Mouse (Mus musculus): ENCODE measurements at regions not wholly inside any gene's neighbourhood (a gene's known extent, or its start where the extent isn't known, plus 50 kb on each side); places are given as distances from the start of the nearest gene placed in this dataset.

- no peak for DNase-seq (ENCODE audit: extremely low spot score)
Observed at GRCm38 (mm10) chr19:20035223-20035622, 355.5 kb downstream of the Anxa1 start.

GRCm38 (mm10) chr19:20027667-20028282, 363.0 kb downstream of the Anxa1 start:
- no peak for DNase-seq (ENCODE audit: extremely low spot score)

- DNase-seq (ENCODE audit: extremely low spot score), result no peak
Observed at GRCm38 (mm10) chr19:20014114-20014513, 376.6 kb downstream of the Anxa1 start.

GRCm38 (mm10) chr19:20009801-20010441, 380.8 kb downstream of the Anxa1 start:
- no peak for DNase-seq (ENCODE audit: extremely low spot score)

- DNase-seq (ENCODE audit: extremely low spot score), result no peak
Observed at GRCm38 (mm10) chr19:20005932-20006625, 384.7 kb downstream of the Anxa1 start.

- no peak for DNase-seq (ENCODE audit: extremely low spot score)
Observed at GRCm38 (mm10) chr19:19987255-19987654, 403.5 kb downstream of the Anxa1 start.

- DNase-seq (ENCODE audit: extremely low spot score), result no peak
Observed at GRCm38 (mm10) chr19:19978816-19979215, 411.9 kb downstream of the Anxa1 start.

- peak; percentile 4 for DNase-seq (ENCODE audit: extremely low spot score)
Observed at GRCm38 (mm10) chr19:19977609-19978259, 413.0 kb downstream of the Anxa1 start.

- DNase-seq (ENCODE audit: extremely low spot score), result no peak
Observed at GRCm38 (mm10) chr19:19976776-19977175, 414.0 kb downstream of the Anxa1 start.

- DNase-seq (ENCODE audit: extremely low spot score), result no peak
Observed at GRCm38 (mm10) chr19:19969780-19970512, 420.8 kb downstream of the Anxa1 start.

- no peak for DNase-seq (ENCODE audit: extremely low spot score)
Observed at GRCm38 (mm10) chr19:19969335-19969734, 421.4 kb downstream of the Anxa1 start.

- DNase-seq (ENCODE audit: extremely low spot score), result no peak
Observed at GRCm38 (mm10) chr19:19945247-19945646, 445.5 kb downstream of the Anxa1 start.

GRCm38 (mm10) chr19:19942697-19943096, 448.0 kb downstream of the Anxa1 start:
- DNase-seq (ENCODE audit: extremely low spot score), result no peak

- DNase-seq (ENCODE audit: extremely low spot score), result no peak
Observed at GRCm38 (mm10) chr19:19921109-19921508, 469.6 kb downstream of the Anxa1 start.

- DNase-seq (ENCODE audit: extremely low spot score), result no peak
Observed at GRCm38 (mm10) chr19:19885933-19886710, 504.6 kb downstream of the Anxa1 start.

GRCm38 (mm10) chr19:19880895-19881294, 509.8 kb downstream of the Anxa1 start:
- DNase-seq (ENCODE audit: extremely low spot score), result no peak

- DNase-seq (ENCODE audit: extremely low spot score), result no peak
Observed at GRCm38 (mm10) chr19:19848152-19848551, 542.6 kb downstream of the Anxa1 start.

GRCm38 (mm10) chr19:19807992-19808391, 582.8 kb downstream of the Anxa1 start:
- DNase-seq (ENCODE audit: extremely low spot score), result no peak

GRCm38 (mm10) chr19:19793835-19794234, 596.9 kb downstream of the Anxa1 start:
- no peak for DNase-seq (ENCODE audit: extremely low spot score)

GRCm38 (mm10) chr19:19783507-19783906, 607.2 kb downstream of the Anxa1 start:
- DNase-seq (ENCODE audit: extremely low spot score), result no peak

GRCm38 (mm10) chr19:19777891-19778290, 612.9 kb downstream of the Anxa1 start:
- no peak for DNase-seq (ENCODE audit: extremely low spot score)
